Mouse (Mus musculus) spleen, postnatal 14 days (tissue): Measurements from ENCODE around the gene Tjp1.
A peak's percentile ranks its signal among the peaks of the same experiment; 100 is the strongest.

Experiments
- DNase-seq, 2 experiments: peaks; one replicate each; pipeline ENCODE4 v3.0.0; 2021 to 2022; ENCODE audit warnings: low spot score in 2 of 2

Gene Tjp1

GRCm38 (mm10) chr7:65388243-65389013, 139.2 kb downstream of the Tjp1 start:
- DNase-seq, result no peak

DNA sequence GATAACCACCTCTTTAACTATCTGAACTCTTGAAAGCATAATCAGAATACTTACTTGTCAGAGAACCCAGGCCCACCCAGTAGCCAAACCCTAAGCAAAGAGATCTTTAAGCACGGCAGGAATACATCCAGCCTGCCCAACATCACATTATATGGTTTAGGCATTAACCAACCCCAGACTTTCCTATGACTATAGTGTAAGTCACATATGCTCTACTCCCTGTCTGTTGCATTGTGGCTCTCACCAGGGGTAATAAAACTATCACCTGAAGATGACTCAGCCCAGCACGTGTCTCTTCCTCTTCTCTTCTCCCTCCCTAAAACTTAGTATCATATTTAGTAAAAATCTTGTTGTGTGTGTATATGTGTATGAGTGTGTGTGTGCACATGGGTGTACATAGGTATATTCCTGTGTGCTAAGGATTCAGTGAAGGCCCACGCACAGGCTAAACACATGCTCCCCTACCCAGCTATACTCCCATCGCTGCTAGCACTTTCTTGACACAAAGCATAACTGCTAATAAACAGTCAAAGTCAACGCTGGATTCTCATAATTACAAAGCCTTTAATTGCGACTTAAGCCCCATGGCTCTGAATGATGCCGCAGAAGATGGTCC, 139.9 kb downstream of the Tjp1 start:
- no peak for DNase-seq

- DNase-seq, result no peak
These were observed 142.8 kb downstream of the Tjp1 start for GRCm38 (mm10) chr7:65384775-65385174.

GRCm38 (mm10) chr7:65382515-65383283, 144.9 kb downstream of the Tjp1 start:
- no peak for DNase-seq

DNA sequence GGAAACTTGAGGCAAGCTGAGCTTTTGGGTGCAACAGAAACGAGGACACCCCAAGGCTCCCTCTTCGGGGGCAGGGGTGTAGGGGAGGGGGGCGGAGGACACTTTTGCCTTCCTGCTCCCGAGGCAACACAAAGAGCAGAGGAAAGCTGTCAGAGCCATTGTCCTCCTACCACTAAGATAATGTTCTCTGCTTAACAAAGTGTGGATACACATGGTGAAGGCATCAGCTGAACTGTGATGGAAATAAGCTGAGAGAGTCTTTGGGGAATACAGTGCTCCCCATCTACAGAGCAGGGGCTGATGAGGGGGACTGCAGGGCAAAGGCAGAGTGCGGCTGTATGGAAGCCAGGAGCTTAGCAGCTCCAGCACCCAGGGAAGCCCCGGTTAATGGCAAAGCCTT, 145.7 kb downstream of the Tjp1 start:
- DNase-seq, result no peak

GRCm38 (mm10) chr7:65380716-65381115, 146.9 kb downstream of the Tjp1 start:
- no peak for DNase-seq

- no peak for DNase-seq
These were observed 148.6 kb downstream of the Tjp1 start for GRCm38 (mm10) chr7:65378818-65379565.

DNA sequence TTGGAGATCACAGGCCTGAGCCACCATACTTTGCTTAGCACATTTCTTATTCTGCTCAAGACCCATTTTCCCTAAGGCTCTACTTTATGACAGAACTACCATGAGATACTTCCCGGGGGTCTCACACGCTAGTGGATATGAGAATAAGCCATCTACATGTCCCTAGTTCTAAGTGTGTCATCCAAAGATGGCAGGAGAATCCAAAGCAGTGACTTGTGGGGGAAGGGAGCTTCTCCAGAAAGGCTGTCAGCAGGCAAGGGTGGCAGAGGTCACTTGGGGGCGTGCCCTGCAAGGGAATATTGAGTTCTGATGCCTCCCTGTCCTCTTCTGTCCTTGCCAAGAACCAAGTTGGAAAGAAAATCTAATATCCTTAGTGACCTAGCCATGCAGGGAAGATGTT, 150.1 kb downstream of the Tjp1 start:
- DNase-seq, result no peak

GRCm38 (mm10) chr7:65375621-65376020, 152.0 kb downstream of the Tjp1 start:
- DNase-seq, result no peak

GRCm38 (mm10) chr7:65375176-65375575, 152.4 kb downstream of the Tjp1 start:
- DNase-seq, result no peak

- DNase-seq, result no peak
These were observed 154.2 kb downstream of the Tjp1 start for GRCm38 (mm10) chr7:65373336-65373735.

DNA sequence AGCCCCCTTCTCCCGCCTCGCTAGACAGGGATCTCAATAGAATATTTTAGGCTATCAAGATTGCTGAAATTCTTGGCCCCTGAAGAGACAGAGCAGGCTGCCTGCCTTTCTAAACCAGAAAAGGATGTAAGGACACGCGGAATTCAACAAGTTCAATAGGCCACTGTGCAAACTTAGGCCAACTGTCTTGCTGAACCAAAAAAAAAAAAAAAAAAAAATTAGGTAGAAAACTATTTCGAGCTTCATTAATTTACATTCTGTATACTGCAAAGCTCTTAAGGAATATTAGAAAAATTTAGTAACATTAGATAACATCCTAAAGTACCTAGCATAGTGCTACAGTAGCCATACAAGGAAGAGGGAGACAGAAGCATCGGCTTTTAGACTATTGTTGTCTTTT, 155.8 kb downstream of the Tjp1 start:
- no peak for DNase-seq

GRCm38 (mm10) chr7:65370787-65371616, 156.6 kb downstream of the Tjp1 start:
- peak; percentile 48 to 55 for DNase-seq

GRCm38 (mm10) chr7:65370381-65370786, 157.2 kb downstream of the Tjp1 start:
- DNase-seq, result peak in 1 of 2 experiments; percentile 6

DNA sequence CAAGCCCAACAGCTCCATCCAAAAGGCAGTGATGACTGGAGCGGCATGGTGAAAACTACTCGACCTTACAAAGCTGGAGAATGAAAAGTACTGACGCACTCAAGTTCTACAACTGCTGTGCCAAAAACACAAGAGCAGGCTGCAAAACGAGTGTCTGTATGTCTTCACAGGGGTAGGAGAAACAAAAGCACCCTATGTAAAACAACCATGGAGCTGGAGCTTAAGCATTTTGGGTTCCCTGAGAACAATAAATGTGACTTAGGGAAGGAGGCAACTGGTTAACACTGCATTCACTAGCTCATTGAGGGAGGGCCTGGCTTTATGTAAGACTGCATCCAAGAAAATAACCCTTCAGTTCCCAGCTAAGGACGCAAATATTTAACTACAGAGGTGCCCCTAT, 158.5 kb downstream of the Tjp1 start:
- no peak for DNase-seq

DNA sequence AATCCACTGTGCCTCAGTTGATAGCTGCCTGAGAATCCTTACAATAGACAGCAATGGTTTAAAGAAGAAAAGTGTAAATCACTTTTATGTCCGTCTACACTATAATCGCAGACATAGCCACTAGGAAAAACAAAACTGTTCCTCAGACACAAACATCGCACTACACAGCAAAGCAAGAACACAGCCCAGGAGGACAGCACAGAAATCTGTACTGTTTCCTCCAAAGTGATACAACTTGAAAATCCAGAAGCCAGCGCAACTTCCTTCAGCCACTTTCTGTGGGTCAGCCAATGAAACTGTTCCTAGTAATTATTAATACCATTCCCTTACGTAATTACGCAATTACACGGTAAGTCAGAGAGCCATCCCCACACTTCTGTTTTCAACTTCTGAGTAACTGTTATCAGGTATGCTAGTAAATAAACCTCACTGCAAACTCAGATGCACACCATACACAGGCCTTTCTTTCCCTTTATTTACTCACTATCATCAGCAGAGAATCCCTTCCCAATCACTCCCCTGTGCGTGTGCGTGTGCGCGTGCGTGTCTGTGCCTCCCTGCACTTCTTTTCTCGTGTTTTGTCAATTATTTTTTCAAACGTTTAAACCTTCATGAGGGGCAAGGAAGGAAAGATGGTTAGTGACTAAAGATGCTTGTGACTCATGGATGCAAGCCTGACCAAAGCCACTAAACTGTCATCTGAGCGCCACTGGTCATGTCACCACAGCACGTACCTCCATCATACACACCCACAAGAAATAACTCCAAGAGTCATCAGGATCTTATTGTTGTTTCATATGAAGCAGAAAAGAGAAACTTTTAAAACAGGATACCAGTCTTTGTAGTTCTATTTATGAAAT, 160.0 kb downstream of the Tjp1 start:
- no peak for DNase-seq

GRCm38 (mm10) chr7:65366153-65366552, 161.4 kb downstream of the Tjp1 start:
- no peak for DNase-seq

- DNase-seq, result no peak
These were observed 162.0 kb downstream of the Tjp1 start for GRCm38 (mm10) chr7:65365560-65365959.

DNA sequence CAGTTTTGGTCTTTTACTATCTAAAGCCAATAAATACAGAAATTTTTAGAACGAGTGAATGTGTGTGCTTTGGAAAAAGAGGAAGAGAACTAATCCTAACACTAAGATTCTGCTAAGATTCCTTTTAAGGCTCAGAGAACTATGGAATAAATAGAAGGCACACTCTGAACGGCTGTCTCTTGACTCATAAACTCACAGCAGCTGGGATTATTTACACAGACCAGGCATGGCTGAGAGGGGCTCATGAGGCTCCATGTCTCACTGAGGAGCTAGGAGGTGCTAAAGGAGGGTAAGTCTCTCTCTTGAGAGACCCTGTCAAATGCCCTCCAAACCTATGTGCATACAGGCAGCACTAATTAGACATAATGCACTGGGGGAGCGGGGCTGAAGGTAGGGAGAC, 167.3 kb downstream of the Tjp1 start:
- no peak for DNase-seq

GRCm38 (mm10) chr7:65359774-65360173, 167.8 kb downstream of the Tjp1 start:
- DNase-seq, result no peak
